Comparison of ENCODE assay signal across 8 mouse cellular contexts in genomic region chr9:44477339-44478228, GRCm38 (mm10). TPM values are rescaled to one million over a fixed set of nuclear protein-coding genes. Genes with fewer than 3 reads are reported as not detected.
DNase-seq lines count a peak whose midpoint lies in the region; ATAC-seq and TF ChIP-seq lines count a peak whose summit lies in the region.

No protein-coding gene starts in this region.

- H3K9ac ChIP-seq in limb, embryonic 13.5 days: peak overlapping the region; percentile 90
- H3K9ac ChIP-seq in midbrain, embryonic 14.5 days (replicated peaks; ENCODE audit: low read length): peak overlapping the region; percentile 77

- H3K27me3 ChIP-seq in hindbrain, embryonic 10.5 days (ENCODE audit: insufficient read depth, poor library complexity, severe bottlenecking): peaks cover 23% of the 10 kb centered on the region; the same call in 1 of the 2 replicates
- no peaks in the 10 kb centered on the region for H3K27me3 ChIP-seq in limb, embryonic 13.5 days
- H3K27me3 ChIP-seq in midbrain, embryonic 14.5 days (ENCODE audit: control insufficient read depth, insufficient read depth, low read length): no peaks in the 10 kb centered on the region

- TF ChIP-seq CTCF in embryonic fibroblast, embryonic 13.5 days (IDR thresholded peaks at IDR 0.05; ENCODE audit: borderline replicate concordance, insufficient read depth, low read length): no peak

- H3K4me2 ChIP-seq in limb, embryonic 13.5 days (replicated peaks): peak overlapping the region; percentile 94
- peak overlapping the region; percentile 72 for H3K4me2 ChIP-seq in midbrain, embryonic 14.5 days (ENCODE audit: low read length)

- WGBS in hindbrain, embryonic 10.5 days: 5% methylated on average over 24 of the region's 24 CpGs
- 6% methylated on average over 24 of the region's 24 CpGs for WGBS in limb, embryonic 13.5 days
- 5% methylated on average over 24 of the region's 24 CpGs for WGBS in midbrain, embryonic 14.5 days

- H3K36me3 ChIP-seq in hindbrain, embryonic 10.5 days: no peaks in the 10 kb centered on the region
- no peaks in the 10 kb centered on the region for H3K36me3 ChIP-seq in limb, embryonic 13.5 days
- no peaks in the 10 kb centered on the region for H3K36me3 ChIP-seq in midbrain, embryonic 14.5 days (ENCODE audit: control insufficient read depth, insufficient read depth, low read length)

- H3K27ac ChIP-seq in embryonic fibroblast, embryonic 13.5 days (ENCODE audit: insufficient read depth, low read length): peak overlapping the region; percentile 57
- H3K27ac ChIP-seq in hindbrain, embryonic 10.5 days: peak overlapping the region; percentile 96
- H3K27ac ChIP-seq in limb, embryonic 13.5 days: peak overlapping the region; percentile 100
- peak overlapping the region; percentile 97 for H3K27ac ChIP-seq in midbrain, embryonic 14.5 days (replicated peaks; ENCODE audit: low read depth, low read length)

- H3K9me3 ChIP-seq in hindbrain, embryonic 10.5 days: no peaks in the 10 kb centered on the region
- H3K9me3 ChIP-seq in limb, embryonic 13.5 days: no peaks in the 10 kb centered on the region
- no peaks in the 10 kb centered on the region for H3K9me3 ChIP-seq in midbrain, embryonic 14.5 days (ENCODE audit: control insufficient read depth, low read length)

- peak overlapping the region; percentile 51 for H3K4me3 ChIP-seq in embryonic fibroblast, embryonic 13.5 days (ENCODE audit: insufficient read depth, low read length)
- peak overlapping the region; percentile 81 for H3K4me3 ChIP-seq in hindbrain, embryonic 10.5 days
- H3K4me3 ChIP-seq in limb, embryonic 13.5 days: peak overlapping the region; percentile 86
- H3K4me3 ChIP-seq in midbrain, embryonic 14.5 days (replicated peaks; ENCODE audit: low read depth, low read length): peak overlapping the region; percentile 81

- peak; percentile 63 for DNase-seq in layer of hippocampus, adult 9-11 months
- DNase-seq in layer of hippocampus, postnatal 36 days: no peak
- DNase-seq in adrenal gland, postnatal 14 days: peak; percentile 60
- no peak for DNase-seq in hindbrain, embryonic 10.5 days (ENCODE audit: low spot score)
- DNase-seq in midbrain, embryonic 14.5 days: peak; percentile 88
- DNase-seq in urinary bladder, postnatal 14 days (ENCODE audit: low spot score): peak; percentile 71

- TF ChIP-seq POLR2A in embryonic fibroblast, embryonic 13.5 days (IDR thresholded peaks at IDR 0.05; ENCODE audit: low read depth, low read length): no peak

- peaks cover 4% of the 10 kb centered on the region; the same call in 1 of the 2 replicates for H3K4me1 ChIP-seq in embryonic fibroblast, embryonic 13.5 days (ENCODE audit: control insufficient read depth, insufficient read depth, low read length)
- peaks cover 40% of the 10 kb centered on the region for H3K4me1 ChIP-seq in hindbrain, embryonic 10.5 days (replicated peaks)
- peaks cover 26% of the 10 kb centered on the region for H3K4me1 ChIP-seq in limb, embryonic 13.5 days
- H3K4me1 ChIP-seq in midbrain, embryonic 14.5 days (ENCODE audit: control insufficient read depth, insufficient read depth, low read length): peaks cover 11% of the 10 kb centered on the region; the same call in 1 of the 2 replicates

- ATAC-seq in limb, embryonic 13.5 days (ENCODE audit: low FRiP score, low read depth): no peak
- ATAC-seq in midbrain, embryonic 14.5 days (ENCODE audit: low FRiP score, low TSS enrichment): no peak

RNA-seq across cellular contexts. Expression of gene Bcl9l, which starts 5.0 kb away (rescaled TPM):
- 10 to 100 TPM; 70.9 to 75.7 TPM for total RNA-seq in layer of hippocampus, postnatal 36 days (2021)
- total RNA-seq in adrenal gland, postnatal 14 days (2021): 59.3 and 61.7 TPM in 2 replicates
- polyA plus RNA-seq in embryonic fibroblast, embryonic 13.5 days (2011; ENCODE audit: insufficient read length, low read depth, missing spikeins): 56.0 and 61.6 TPM in 2 replicates
- polyA plus RNA-seq in hindbrain, embryonic 10.5 days (2016; fragmentation: Nextera tagmentation; extraction: Ambion mirVana): 4.6 and 7.3 TPM in 2 replicates
- polyA plus RNA-seq in limb, embryonic 13.5 days (2015; fragmentation: Nextera tagmentation; extraction: Ambion mirVana): 14.5 and 15.0 TPM in 2 replicates
- 12.6 and 14.9 TPM in 2 replicates for polyA plus RNA-seq in midbrain, embryonic 14.5 days (2014; fragmentation: Nextera tagmentation; extraction: Ambion mirVana)

RNA-seq across cellular contexts. Expression of gene Upk2, which starts 22.8 kb away (rescaled TPM):
- not detected for total RNA-seq in layer of hippocampus, postnatal 36 days (2021)
- total RNA-seq in adrenal gland, postnatal 14 days (2021): not detected in 2 replicates
- polyA plus RNA-seq in embryonic fibroblast, embryonic 13.5 days (2011; ENCODE audit: insufficient read length, low read depth, missing spikeins): not detected in 2 replicates
- 0.14 TPM in 1 of 2 replicates, not detected in the other for polyA plus RNA-seq in hindbrain, embryonic 10.5 days (2016; fragmentation: Nextera tagmentation; extraction: Ambion mirVana)
- 0.31 and 0.36 TPM in 2 replicates for polyA plus RNA-seq in limb, embryonic 13.5 days (2015; fragmentation: Nextera tagmentation; extraction: Ambion mirVana)
- polyA plus RNA-seq in midbrain, embryonic 14.5 days (2014; fragmentation: Nextera tagmentation; extraction: Ambion mirVana): not detected in 2 replicates

RNA-seq across cellular contexts. Expression of gene Foxr1, which starts 36.6 kb away (rescaled TPM):
- not detected for total RNA-seq in layer of hippocampus, postnatal 36 days (2021)
- total RNA-seq in adrenal gland, postnatal 14 days (2021): not detected in 2 replicates
- polyA plus RNA-seq in embryonic fibroblast, embryonic 13.5 days (2011; ENCODE audit: insufficient read length, low read depth, missing spikeins): not detected in 2 replicates
- polyA plus RNA-seq in hindbrain, embryonic 10.5 days (2016; fragmentation: Nextera tagmentation; extraction: Ambion mirVana): not detected in 2 replicates
- not detected in 2 replicates for polyA plus RNA-seq in limb, embryonic 13.5 days (2015; fragmentation: Nextera tagmentation; extraction: Ambion mirVana)
- not detected in 2 replicates for polyA plus RNA-seq in midbrain, embryonic 14.5 days (2014; fragmentation: Nextera tagmentation; extraction: Ambion mirVana)

RNA-seq across cellular contexts. Expression of gene Ccdc84, which starts 59.2 kb away (rescaled TPM):
- 10 to 100 TPM; 23.0 to 28.7 TPM for total RNA-seq in layer of hippocampus, postnatal 36 days (2021)
- 17.1 and 21.5 TPM in 2 replicates for total RNA-seq in adrenal gland, postnatal 14 days (2021)
- polyA plus RNA-seq in embryonic fibroblast, embryonic 13.5 days (2011; ENCODE audit: insufficient read length, low read depth, missing spikeins): 10.2 and 13.4 TPM in 2 replicates
- 25.2 and 27.7 TPM in 2 replicates for polyA plus RNA-seq in hindbrain, embryonic 10.5 days (2016; fragmentation: Nextera tagmentation; extraction: Ambion mirVana)
- polyA plus RNA-seq in limb, embryonic 13.5 days (2015; fragmentation: Nextera tagmentation; extraction: Ambion mirVana): 32.2 and 35.5 TPM in 2 replicates
- polyA plus RNA-seq in midbrain, embryonic 14.5 days (2014; fragmentation: Nextera tagmentation; extraction: Ambion mirVana): 33.3 and 36.4 TPM in 2 replicates

Comparison
In these comparisons a context has a peak if more than half of its experiments do, and no peak if none do; other contexts are left out.
1. DNase-seq: peak in layer of hippocampus, adult 9-11 months (single experiment), adrenal gland, postnatal 14 days (single experiment), midbrain, embryonic 14.5 days (single experiment) and urinary bladder, postnatal 14 days (single experiment); none in layer of hippocampus, postnatal 36 days (0 of 2) and hindbrain, embryonic 10.5 days (single experiment).
2. Peak in every context shown above with its lines, with median percentiles within 50 percentile points of each other: H3K27ac ChIP-seq and H3K4me3 ChIP-seq.